Mouse (Mus musculus) liver, adult (tissue): ENCODE measurements around the gene Exd1.
A peak's percentile ranks its signal among the peaks of the same experiment; 100 is the strongest.

ENCODE experiments used
- GATA4 ChIP-seq: IDR thresholded peaks from 2 replicates; pipeline ENCODE4 v1.6.1; 2014; ENCODE audit warnings: mild to moderate bottlenecking, low read length; ENCODE audit not compliant: insufficient replicate concordance

Gene Exd1

DNA sequence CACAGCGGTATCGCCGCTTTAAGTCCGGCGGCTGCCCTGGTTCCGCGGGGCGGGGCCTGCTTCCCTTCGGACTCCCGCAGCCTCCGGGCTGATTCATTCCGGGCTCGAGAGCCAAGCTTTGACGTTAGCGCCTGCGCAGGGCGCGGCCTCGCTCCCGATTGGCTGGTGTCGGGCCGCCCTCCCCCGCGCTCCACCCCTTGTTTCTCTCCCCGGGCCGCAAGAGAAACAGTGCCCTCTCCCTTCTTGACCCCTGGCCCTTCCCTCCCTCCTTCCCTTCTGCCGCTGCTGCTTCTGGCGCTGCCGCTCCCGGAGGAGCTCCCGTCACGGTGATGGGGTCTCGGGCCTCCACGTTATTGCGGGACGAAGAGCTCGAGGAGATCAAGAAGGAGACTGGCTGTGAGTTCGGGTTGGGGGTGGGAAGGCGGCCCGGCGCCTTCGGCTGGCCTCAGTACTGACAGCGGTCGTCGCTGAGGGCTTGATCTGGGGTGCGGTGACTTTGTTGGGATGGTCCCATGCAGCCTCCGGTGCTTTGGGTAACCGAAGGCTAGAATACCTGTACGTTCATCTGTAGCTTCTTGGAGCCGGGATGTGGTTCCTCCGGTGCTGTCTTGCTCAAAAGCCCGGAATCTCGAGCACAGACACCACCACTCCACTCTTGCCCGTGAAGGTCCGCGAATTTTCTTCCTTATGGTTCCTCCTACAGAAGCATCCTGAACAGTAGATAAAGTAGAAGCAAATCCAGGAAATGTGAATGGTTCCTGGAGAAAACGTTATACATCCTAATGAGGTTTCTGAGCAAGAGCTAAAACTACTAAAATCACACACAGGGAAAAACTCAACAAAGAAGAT lies at the start of gene Exd1, which contains the start of gene Chp1:
Gene Exd1 (minus strand): TSS at position 106 of the 849 bp plus-strand sequence.
Gene Chp1 (plus strand): TSS at position 176 of the 849 bp plus-strand sequence.
- peak; percentile 24; the same call in 1 of the 2 replicates for TF ChIP-seq GATA4

DNA sequence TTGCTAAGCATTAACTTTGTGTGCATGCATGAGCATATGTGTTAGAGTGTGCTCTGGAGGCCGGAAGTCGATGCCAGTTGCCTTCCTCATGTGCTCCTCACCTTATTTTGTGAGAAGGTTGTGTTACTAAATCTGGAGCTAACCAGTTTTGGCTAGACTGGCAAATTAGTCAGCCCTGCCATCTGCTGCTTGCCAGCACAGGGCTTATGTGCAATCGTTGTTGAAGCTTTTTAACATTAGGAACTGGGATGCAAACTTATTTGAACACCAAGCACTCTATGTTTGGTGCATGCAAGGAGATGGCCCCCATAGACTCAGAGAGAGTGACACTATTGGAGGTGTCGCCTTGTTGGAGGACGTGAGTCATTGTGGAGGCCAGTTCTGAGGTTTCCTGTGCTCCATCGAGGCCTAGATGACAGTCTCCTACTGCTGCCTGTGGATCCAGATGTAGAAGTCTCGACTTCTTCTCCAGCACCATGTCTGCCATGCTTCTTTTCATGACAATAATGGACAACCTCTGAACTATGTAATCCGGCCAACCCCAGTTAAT lies 49.4 kb upstream of the Exd1 start:
- TF ChIP-seq GATA4: no peak

DNA sequence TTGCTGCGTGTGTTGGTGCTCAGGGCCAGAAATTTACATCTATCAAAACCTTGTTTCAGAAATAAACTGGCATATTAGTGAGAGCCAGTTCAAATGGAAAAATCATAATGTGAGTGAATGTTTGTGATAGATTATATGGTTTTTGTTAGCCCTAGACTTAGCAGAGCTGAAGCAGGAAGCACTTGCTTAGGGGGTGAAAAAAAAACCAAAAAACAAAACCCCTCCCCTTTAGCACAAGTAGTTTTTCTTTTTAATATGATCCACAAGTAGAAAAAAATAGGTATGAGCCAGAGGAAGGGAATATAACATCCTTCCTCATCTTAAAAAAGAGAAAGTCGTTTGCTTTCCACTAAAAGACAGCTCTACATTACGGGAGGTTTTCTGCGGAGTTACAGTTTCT lies 47.9 kb upstream of the Exd1 start:
- no peak for TF ChIP-seq GATA4

DNA sequence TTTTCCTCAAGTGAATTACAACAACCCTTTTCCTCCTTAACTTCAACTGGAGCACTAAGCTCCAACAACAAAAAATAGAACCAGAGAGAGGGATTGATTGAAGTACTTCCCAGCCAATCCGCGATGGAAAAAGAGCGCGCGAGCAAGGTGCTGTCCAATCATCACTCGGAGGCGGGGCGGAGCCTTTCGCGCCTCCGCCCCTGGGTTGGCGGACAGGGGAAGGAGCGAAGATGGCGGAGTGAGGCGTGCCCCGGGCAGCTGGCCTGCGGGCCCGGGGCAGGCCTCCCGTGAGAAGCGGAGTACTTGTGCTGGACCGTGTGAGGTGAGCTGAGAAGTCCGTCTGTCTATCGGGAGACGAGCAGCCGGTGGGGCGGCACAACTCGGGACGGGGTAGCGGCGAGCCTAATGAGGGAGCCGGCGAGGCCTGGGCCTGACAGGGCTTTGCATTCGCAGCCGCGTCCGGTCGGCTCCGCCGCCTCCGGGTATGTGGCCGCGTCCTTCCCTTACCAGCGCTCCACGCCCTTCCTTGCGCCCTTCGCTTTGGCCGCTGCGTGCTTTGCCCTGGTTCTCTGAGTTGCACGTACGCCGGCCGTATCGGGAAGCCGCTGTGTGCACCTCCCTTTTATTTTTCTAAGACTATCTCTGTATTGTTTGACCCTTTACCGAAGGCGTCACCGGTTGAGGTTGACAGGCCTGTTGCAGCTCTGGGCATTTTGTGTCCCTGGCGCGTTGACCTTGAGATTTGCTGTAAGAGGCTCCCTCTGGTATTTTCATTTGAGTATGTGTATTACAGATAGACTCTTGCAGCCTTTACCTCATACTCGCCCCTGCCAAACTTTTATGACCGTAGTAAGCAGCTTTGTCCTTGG lies 46.9 kb upstream of the Exd1 start:
- peak; percentile 5; the same call in 1 of the 2 replicates for TF ChIP-seq GATA4

DNA sequence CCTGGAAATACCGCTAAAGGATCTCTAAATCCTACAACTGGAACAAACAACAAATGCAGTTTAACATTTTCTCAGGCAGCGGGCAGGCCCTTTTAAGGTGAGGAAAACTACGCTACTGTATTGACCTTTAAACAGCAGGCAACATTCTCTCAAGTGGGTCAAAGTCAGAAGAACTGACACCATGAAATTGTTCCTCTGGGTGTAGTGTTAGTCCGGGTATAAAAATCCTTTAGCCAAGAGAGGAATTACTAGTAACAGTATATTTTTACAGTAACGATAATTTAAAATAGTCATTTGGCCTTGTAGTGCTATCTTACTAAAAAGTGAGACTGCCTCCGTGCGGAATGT lies 46.3 kb upstream of the Exd1 start:
- no peak for TF ChIP-seq GATA4

DNA sequence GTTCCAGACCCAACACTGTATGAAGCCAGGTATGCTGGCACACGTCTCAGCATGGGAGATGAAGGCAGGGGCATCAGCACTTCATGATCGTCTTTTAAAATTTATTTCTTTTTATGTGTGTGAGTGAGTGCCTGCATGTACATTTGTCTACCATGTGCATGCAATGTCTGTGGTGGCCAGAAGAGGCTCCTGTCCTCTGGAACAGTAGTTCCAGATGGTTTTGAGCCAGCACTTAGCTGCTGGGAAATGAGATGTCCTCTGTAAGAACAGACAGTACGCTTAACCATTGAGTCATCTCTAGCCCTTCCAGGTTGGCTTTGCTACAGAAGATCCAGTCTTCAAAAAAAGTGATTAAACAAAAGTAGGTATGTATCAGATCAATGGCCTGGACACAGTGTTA lies 43.8 kb upstream of the Exd1 start:
- no peak for TF ChIP-seq GATA4

DNA sequence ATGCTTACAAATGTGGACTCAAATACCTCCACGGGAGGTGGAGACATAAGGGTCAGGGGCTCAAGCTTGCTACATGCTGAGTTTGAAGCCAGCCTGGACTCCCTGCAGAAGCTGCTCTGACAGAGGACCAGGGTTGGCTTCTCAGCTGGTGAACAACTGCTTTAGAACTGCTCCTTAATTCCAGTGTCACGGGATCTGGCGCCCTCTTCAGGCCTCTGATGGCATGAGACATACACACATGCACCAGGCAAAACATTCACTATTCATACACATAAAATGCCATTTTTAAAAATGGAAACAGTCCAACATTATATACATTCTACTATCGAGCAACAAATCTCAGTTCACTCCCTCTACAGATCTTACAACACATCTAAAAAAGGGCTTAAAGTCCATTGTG lies 40.0 kb upstream of the Exd1 start:
- TF ChIP-seq GATA4: no peak

DNA sequence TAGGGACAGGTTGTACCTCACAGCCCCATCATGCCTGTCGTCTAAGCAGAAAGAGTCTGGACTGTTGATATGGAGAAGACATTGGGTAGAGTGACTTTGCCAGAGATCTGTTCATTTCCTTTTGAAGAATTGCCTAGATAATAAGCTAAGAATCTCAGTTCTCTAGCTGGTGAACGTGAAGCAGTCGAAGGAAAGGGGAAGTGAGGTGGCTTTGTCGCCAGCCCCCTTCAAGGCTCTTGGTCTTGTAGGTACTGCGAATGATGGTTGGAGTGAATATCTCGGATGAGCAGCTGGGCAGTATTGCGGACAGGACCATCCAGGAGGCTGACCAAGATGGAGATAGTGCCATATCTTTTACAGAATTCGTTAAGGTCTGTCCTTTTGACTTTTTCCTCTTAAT lies 36.9 kb upstream of the Exd1 start:
- TF ChIP-seq GATA4: no peak

DNA sequence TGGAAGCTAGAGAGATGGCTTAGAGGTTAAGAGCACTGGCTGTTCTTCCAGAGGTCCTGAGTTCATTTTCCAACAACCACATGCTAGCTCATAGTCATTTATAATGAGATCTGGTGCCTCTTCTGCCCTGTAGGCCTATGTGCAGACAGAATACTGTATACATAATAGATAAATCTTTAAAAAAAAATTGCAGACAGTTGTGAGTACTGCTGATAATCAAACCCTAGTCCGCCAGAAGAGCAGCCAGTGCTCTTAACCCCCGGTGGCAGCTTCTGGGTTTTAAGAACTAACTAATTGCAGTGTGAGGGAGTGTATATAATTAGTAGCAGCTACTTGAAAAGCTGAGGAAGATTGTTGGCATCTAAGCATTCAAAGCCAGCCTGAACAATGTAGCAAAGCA lies 36.0 kb upstream of the Exd1 start:
- TF ChIP-seq GATA4: no peak

DNA sequence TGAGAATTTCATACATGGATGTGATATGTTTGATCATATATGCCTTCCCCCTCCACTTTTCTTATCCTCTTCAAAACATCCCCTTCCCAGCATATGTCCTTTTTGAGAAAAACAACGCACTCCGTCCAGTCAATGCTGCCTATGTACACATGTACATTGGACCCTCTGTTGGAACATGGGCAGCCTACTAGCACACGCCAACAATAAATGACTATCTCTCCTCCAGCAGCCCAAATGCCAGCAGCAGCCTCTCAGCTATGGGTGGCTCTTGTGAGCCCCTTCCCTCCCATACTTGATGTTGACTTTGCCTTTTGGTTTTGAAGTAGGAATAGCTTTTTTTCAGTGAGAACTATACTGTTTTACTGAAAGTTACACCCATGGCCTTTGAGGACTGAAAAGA lies 34.1 kb upstream of the Exd1 start:
- no peak for TF ChIP-seq GATA4

DNA sequence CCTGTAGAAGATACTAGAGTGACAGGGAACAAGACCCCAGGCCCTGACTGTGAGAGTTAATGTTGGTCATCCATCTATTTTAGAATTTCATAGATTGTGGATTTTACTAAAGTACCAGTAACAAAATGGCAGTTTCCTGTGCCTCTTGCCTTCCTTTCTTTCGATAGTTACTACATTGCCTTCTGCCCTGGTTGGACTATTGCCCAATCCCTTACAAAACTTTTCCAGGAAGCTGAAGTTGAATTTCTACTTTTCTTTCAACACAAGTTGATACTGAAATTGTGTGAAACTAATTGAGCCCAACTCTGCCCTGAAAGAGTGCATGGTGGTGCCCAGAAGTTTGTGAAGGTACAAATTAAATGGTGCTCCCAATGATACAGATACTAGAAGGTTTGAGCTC lies 25.0 kb upstream of the Exd1 start:
- no peak for TF ChIP-seq GATA4

DNA sequence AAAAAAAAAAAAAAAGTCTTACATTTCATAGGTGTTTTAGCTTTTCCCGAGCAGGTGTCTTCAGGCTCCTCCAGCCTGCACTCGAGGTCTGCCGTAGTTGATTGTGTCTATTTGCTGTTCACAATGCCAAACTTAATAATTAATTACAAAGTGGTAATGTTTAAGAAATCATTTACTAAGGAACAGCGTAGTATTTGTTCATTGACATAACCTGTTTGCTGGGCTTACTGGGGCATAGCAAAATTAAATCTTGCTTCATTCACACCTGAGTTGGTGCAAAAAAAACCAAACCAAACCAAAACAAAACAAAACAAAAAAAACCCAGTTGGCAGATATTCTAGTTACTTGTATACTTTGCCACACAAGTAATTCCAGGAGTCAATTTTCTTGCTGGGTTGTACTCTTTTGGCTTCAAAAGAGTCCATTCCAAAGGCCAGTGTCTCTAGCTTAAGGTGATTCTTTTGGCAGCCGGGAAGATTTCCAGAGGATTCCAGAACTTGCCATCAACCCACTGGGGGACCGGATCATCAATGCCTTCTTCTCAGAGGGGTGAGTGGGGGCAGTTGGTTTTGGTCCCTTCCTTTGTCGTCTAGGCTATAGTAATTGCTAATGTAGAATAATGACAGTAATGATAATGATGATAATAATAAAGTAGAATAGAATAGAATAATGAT lies 18.9 kb upstream of the Exd1 start:
- TF ChIP-seq GATA4: no peak

DNA sequence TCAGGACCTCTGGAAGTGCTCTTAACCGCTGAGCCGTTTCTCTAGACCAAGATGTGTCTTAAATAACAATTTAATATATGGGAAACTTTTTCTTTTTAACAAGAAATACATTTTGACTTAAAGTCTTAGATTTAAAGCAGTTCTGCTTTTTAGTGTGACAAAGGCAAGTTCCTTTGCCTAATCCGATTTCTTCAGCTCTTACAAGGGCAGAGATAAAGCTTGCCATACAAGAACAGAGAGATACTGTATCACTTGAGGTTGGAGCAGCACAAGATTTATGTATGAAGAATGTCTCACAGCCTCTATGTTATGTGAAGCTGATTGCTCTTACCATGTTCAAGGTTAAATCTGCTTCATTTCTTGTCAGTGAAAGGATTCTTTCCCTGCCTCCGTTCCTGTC lies 17.9 kb upstream of the Exd1 start:
- no peak for TF ChIP-seq GATA4

DNA sequence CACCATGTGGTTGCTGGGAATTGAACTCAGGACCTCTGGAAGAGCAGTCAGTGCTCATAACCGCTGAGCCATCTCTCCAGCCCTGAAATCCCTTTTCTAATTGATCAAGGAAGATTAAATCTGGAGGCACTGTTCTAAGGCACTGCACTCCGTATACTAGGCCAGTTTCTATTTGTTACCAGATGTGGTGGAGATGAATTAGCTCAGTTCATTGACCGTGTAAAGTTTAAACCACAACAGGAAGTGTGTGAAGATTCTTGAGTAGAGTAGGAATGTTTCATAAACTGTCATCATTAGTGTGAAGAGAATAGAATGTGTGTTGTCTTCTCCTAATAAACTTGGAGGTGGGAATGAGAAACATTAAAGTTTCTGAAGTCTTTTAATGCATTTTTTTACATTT lies 14.4 kb upstream of the Exd1 start:
- no peak for TF ChIP-seq GATA4

DNA sequence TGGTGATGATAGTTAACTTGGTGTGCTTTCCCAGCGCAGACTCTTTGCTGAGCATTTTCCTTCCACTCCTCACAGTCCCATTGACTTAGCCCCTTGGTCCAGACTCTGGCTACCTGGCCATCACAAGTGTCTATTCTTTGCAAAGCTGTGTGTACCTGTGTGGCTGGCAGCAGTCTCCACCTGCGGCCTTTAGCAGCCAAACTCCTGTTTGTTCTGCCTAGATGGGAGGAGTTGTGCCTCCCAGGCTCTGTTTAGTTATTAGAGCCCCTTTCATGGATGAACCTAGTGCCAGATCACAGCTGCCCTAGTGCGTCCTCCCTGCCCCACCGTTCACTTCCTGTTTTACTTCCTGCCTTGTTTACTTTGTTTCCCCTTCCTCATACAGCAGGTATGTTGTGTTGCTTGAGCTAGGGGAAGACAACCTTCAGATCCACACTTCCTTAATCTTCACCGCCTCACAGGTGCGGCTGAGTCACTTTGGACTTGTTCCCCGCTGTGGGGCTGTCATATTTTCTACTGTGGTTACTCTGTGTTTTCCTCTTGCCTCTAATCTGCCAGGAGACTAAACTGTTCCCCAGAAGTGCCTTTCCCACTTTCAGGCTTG lies 11.4 kb upstream of the Exd1 start:
- no peak for TF ChIP-seq GATA4
